Mouse (Mus musculus): ENCODE data around the gene Lrrk1. TPM values are rescaled to one million over a fixed set of nuclear protein-coding genes. Genes with fewer than 3 reads are reported as not detected.

The Lrrk1 gene
- polyA plus RNA-seq, 1 experiment from 2014 or later, result 15.7 TPM

DNA sequence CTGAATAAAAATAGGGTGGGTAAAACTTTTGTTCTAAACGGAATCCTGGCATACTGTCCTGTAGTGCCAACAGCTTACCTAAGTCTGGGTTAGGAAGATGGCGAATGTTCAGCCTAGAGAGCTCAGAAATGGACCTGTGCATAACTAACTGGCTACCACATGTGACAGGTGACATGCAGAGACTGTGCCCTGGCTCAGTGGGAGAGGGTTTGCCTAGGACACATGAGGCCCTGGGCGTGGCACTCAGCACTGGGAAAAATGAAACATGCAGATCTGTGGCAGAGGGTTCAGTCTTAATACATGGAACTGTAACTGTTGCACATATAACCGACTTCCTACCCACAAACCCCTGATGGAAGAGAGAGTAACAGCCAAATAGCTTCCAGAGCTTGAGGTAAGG, 204.1 kb downstream of the Lrrk1 start:
- Histone ChIP-seq H3K36me3 (no peaks in the 10 kb centered on the region), H3K9ac (no peak overlapping the region), H3K4me1 (replicated peaks) (no peaks in the 10 kb centered on the region), H3K27me3 (replicated peaks) (no peaks in the 10 kb centered on the region), H3K9me3 (no peaks in the 10 kb centered on the region), H3K4me3 (replicated peaks) (no peak overlapping the region), H3K27ac (no peak overlapping the region), H3K4me2 (replicated peaks) (no peak overlapping the region)
- WGBS, result 85% methylated on average over 4 of the region's 4 CpGs
- ATAC-seq, result no peak

DNA sequence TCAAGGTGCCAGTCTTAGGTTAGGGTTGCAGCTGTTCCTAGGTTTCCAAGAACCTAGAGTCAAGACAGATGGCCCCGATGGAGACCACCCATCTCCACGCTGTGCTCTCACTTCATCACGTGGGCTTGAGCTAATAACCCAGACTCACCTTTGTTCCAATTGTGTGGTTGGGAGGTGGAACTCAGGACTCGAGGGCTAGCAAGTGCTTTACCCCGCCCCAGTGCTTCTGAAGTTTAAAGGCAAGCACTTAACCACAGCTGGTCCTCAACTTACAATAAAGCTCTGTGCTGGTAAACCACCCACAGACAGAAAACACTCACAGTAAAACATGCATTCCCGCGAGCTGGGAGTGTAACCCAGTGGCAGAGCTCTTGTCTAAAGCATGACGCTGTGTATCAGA, 204.7 kb downstream of the Lrrk1 start:
- ATAC-seq, result no peak
- Histone ChIP-seq H3K27ac (no peak overlapping the region), H3K4me1 (replicated peaks) (no peaks in the 10 kb centered on the region), H3K27me3 (replicated peaks) (no peaks in the 10 kb centered on the region), H3K9ac (no peak overlapping the region), H3K4me2 (replicated peaks) (no peak overlapping the region), H3K4me3 (replicated peaks) (no peak overlapping the region), H3K9me3 (no peaks in the 10 kb centered on the region), H3K36me3 (no peaks in the 10 kb centered on the region)
- WGBS, result 59% methylated on average over 8 of the region's 8 CpGs

DNA sequence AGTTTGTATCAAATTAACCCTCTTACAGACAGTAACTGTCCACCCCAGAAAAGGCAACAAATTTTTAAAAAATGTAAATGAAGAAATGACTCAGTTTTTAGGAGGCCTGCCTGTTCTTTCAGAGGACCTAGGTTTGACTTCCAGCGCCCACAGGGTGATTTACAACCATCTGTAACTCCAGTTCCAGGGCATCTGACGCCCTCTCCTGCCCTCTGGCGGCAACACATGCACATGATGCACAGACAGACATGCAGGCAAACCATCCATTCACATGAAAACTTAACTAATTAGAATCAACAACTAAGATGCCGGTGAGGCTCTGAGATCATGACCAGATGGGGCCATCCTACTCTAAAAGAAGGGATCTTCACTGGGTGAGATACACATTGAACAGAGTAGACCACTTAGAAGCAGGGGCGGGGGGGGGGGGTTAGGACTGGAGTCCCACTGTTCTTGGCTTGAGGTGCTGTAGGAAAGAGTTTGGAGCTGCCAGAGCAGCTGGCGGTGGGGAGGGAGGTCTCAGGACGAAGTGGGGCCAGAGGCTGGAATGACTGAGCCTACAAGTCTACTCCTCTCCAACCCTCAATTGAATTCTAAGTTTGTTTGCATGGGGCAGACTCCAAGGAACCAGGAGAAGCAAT, 206.0 kb downstream of the Lrrk1 start:
- ATAC-seq, result no peak
- Histone ChIP-seq H3K9ac (no peak overlapping the region), H3K4me3 (replicated peaks) (no peak overlapping the region), H3K27me3 (replicated peaks) (no peaks in the 10 kb centered on the region), H3K4me1 (replicated peaks) (no peaks in the 10 kb centered on the region), H3K9me3 (no peaks in the 10 kb centered on the region), H3K36me3 (no peaks in the 10 kb centered on the region), H3K4me2 (replicated peaks) (no peak overlapping the region), H3K27ac (no peak overlapping the region)
- 87% methylated on average over 7 of the region's 7 CpGs for WGBS

- 88% methylated on average over 10 of the region's 10 CpGs for WGBS
- no peak for ATAC-seq
- H3K9ac ChIP-seq, result no peak overlapping the region
Observed at GRCm38 (mm10) chr7:66180711-66181365, 207.3 kb downstream of the Lrrk1 start.

DNA sequence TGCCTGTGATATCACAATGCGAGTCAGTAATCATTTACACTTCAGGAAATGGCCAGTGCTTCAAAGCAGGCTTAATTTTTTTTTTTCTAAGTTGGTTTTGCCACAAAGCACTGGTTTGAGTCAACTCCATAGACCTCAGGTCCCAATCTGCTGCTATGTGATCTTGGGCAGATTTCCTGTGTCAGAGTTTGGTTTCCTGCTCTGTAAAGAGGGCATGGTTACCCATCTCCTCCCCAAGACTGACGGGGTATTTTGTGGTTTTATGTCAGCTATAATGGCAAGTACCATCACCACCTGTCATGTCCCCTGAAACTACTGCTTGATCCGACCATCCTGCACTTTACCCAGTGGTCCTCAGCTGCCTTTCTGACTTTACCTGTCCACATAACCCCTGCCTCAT, 207.9 kb downstream of the Lrrk1 start:
- Histone ChIP-seq H3K4me2 (replicated peaks) (no peak overlapping the region), H3K36me3 (no peaks in the 10 kb centered on the region), H3K9me3 (no peaks in the 10 kb centered on the region), H3K9ac (no peak overlapping the region), H3K27ac (no peak overlapping the region), H3K27me3 (replicated peaks) (no peaks in the 10 kb centered on the region), H3K4me1 (replicated peaks) (no peaks in the 10 kb centered on the region), H3K4me3 (replicated peaks) (no peak overlapping the region)
- ATAC-seq, result no peak
- 78% methylated on average over 3 of the region's 3 CpGs for WGBS

More at GRCm38 (mm10) chr7:66180711-66181365, 207.3 kb downstream of the Lrrk1 start:
- Histone ChIP-seq H3K27ac (no peak overlapping the region), H3K4me3 (replicated peaks) (no peak overlapping the region), H3K4me2 (replicated peaks) (no peak overlapping the region), H3K4me1 (replicated peaks) (no peaks in the 10 kb centered on the region), H3K36me3 (no peaks in the 10 kb centered on the region), H3K27me3 (replicated peaks) (no peaks in the 10 kb centered on the region), H3K9me3 (no peaks in the 10 kb centered on the region)

GRCm38 (mm10) chr7:66179711-66180110, 208.4 kb downstream of the Lrrk1 start:
- H3K36me3 ChIP-seq, result no peaks in the 10 kb centered on the region
- no peaks in the 10 kb centered on the region for H3K4me1 ChIP-seq (replicated peaks)
- no peak overlapping the region for H3K4me2 ChIP-seq (replicated peaks)
- 89% methylated on average over 7 of the region's 7 CpGs for WGBS
- no peaks in the 10 kb centered on the region for H3K9me3 ChIP-seq
- no peak for ATAC-seq
- no peak overlapping the region for H3K27ac ChIP-seq
- H3K27me3 ChIP-seq (replicated peaks), result no peaks in the 10 kb centered on the region
- H3K4me3 ChIP-seq (replicated peaks), result no peak overlapping the region
- H3K9ac ChIP-seq, result no peak overlapping the region

GRCm38 (mm10) chr7:66179120-66179581, 209.0 kb downstream of the Lrrk1 start:
- no peak overlapping the region for H3K4me2 ChIP-seq (replicated peaks)
- no peaks in the 10 kb centered on the region for H3K27me3 ChIP-seq (replicated peaks)
- H3K36me3 ChIP-seq, result no peaks in the 10 kb centered on the region
- no peak overlapping the region for H3K9ac ChIP-seq
- H3K4me3 ChIP-seq (replicated peaks), result no peak overlapping the region
- no peaks in the 10 kb centered on the region for H3K4me1 ChIP-seq (replicated peaks)
- H3K27ac ChIP-seq, result no peak overlapping the region
- ATAC-seq, result no peak
- no peaks in the 10 kb centered on the region for H3K9me3 ChIP-seq
- WGBS, result 48% methylated on average over 10 of the region's 10 CpGs

DNA sequence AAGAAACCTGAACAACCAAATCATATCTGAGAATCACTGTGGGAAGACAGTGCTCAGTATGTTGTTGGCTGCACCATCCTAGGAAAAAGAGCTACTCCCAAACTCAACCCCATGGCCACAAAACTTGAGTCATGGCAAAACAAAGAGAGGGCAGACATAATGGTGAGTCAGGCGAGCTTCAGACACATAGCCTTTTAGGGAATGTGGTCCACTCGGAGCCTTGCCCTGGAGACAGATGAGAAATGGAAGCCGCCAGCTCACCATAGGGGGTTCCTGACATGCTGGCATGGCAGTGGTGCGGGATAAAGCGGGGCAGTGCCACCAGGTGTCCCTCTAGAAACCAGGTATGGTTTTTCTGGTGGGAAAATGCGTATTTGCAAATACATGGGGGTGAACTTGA, 210.0 kb downstream of the Lrrk1 start:
- no peak for ATAC-seq
- no peak overlapping the region for H3K4me2 ChIP-seq (replicated peaks)
- no peak overlapping the region for H3K4me3 ChIP-seq (replicated peaks)
- no peak overlapping the region for H3K27ac ChIP-seq
- 90% methylated on average over 6 of the region's 6 CpGs for WGBS
- no peaks in the 10 kb centered on the region for H3K27me3 ChIP-seq (replicated peaks)
- H3K36me3 ChIP-seq, result no peaks in the 10 kb centered on the region
- H3K9me3 ChIP-seq, result no peaks in the 10 kb centered on the region
- H3K9ac ChIP-seq, result no peak overlapping the region
- H3K4me1 ChIP-seq (replicated peaks), result no peaks in the 10 kb centered on the region

- H3K9me3 ChIP-seq, result no peaks in the 10 kb centered on the region
- no peak overlapping the region for H3K9ac ChIP-seq
- no peak overlapping the region for H3K27ac ChIP-seq
- 75% methylated on average over 4 of the region's 4 CpGs for WGBS
- no peak overlapping the region for H3K4me2 ChIP-seq (replicated peaks)
- H3K4me1 ChIP-seq (replicated peaks), result no peaks in the 10 kb centered on the region
- peaks cover 2% of the 10 kb centered on the region; the same call in 1 of the 2 replicates for H3K36me3 ChIP-seq
- H3K27me3 ChIP-seq (replicated peaks), result no peaks in the 10 kb centered on the region
- no peak overlapping the region for H3K4me3 ChIP-seq (replicated peaks)
- ATAC-seq, result no peak
Observed at GRCm38 (mm10) chr7:66176929-66177328, 211.2 kb downstream of the Lrrk1 start.

Other genes starting within 250 kb of the Lrrk1 start
- gene Gm10974, start 22.4 kb downstream of the Lrrk1 start, polyA plus RNA-seq (2015; fragmentation: Nextera tagmentation; extraction: Ambion mirVana), result not detected in 2 replicates
- 16.9 and 17.6 TPM in 2 replicates for gene Aldh1a3, start 39.2 kb upstream of the Lrrk1 start, polyA plus RNA-seq (2015; fragmentation: Nextera tagmentation; extraction: Ambion mirVana)